Comparison of ENCODE assay signal across 7 mouse cellular contexts in the genomic region with DNA sequence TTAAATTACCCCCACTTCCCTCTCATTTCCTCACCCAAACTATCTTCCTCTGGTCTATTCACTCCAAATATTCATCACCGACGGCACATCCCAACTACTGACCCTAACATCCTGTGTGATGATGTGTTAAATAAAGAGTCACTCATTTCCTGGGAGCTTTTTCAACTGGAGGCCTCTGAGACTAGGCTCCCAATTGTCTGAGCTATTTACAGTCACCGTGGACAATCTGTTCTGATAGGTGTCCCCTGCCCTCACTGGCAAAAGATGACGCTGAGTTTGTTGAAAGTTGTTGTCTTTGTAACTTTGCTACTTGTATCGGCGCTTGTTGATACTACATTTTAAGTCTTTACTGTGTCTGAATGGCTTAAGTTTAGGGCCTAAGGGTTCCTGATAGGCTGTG. TPM values are rescaled to one million over a fixed set of nuclear protein-coding genes. Genes with fewer than 3 reads are reported as not detected.
DNase-seq lines count a peak whose midpoint lies in the region; ATAC-seq and TF ChIP-seq lines count a peak whose summit lies in the region.

No protein-coding gene starts in this region.

- TF ChIP-seq CTCF in thymus, adult 2 months (IDR thresholded peaks at IDR 0.05; ENCODE audit: borderline replicate concordance, control insufficient read depth, extremely low read depth, insufficient read depth, low read length, poor library complexity): no peak

- 3% methylated on average over 6 of the region's 6 CpGs for WGBS in thymus, adult 2 months
- WGBS in embryonic facial prominence, embryonic 14.5 days: 14% methylated on average over 6 of the region's 6 CpGs
- WGBS in hindbrain, embryonic 16.5 days: 17% methylated on average over 6 of the region's 6 CpGs

- ATAC-seq in embryonic facial prominence, embryonic 14.5 days (ENCODE audit: low read depth): no peak
- no peak for ATAC-seq in hindbrain, embryonic 16.5 days

- H3K36me3 ChIP-seq in thymus, adult 2 months (ENCODE audit: control insufficient read depth, insufficient read depth, low read length): no peaks in the 10 kb centered on the region
- peaks cover 11% of the 10 kb centered on the region; the same call in 1 of the 2 replicates for H3K36me3 ChIP-seq in embryonic facial prominence, embryonic 14.5 days (ENCODE audit: control insufficient read depth, insufficient read depth, low read length)
- H3K36me3 ChIP-seq in hindbrain, embryonic 16.5 days (ENCODE audit: control insufficient read depth, insufficient read depth, low read length): no peaks in the 10 kb centered on the region; the same call in none of the 2 replicates

- no peak overlapping the region for H3K27ac ChIP-seq in thymus, adult 2 months (ENCODE audit: control insufficient read depth, insufficient read depth, low read length)
- no peak overlapping the region for H3K27ac ChIP-seq in embryonic facial prominence, embryonic 14.5 days (replicated peaks; ENCODE audit: low read depth, low read length)
- peak overlapping the region; percentile 94; the same call in 1 of the 2 replicates for H3K27ac ChIP-seq in hindbrain, embryonic 16.5 days (ENCODE audit: low read depth, low read length)

- no peak for TF ChIP-seq POLR2A in thymus, adult 2 months (IDR thresholded peaks at IDR 0.05; ENCODE audit: control insufficient read depth, extremely low read depth, insufficient read depth, low read length, poor library complexity)

- H3K4me1 ChIP-seq in thymus, adult 2 months (replicated peaks; ENCODE audit: control insufficient read depth, insufficient read depth, low read length): peaks cover 7% of the 10 kb centered on the region
- peaks cover 15% of the 10 kb centered on the region; the same call in 1 of the 2 replicates for H3K4me1 ChIP-seq in embryonic facial prominence, embryonic 14.5 days (ENCODE audit: control insufficient read depth, insufficient read depth, low read length)
- peaks cover 28% of the 10 kb centered on the region for H3K4me1 ChIP-seq in hindbrain, embryonic 16.5 days (ENCODE audit: control insufficient read depth, insufficient read depth, low read depth, low read length)

- DNase-seq in thymus, postnatal 0 days (ENCODE audit: low spot score): peak; percentile 7
- DNase-seq in thymus, adult 2 months: no peak
- DNase-seq in embryonic facial prominence, embryonic 14.5 days (ENCODE audit: low spot score): no peak
- DNase-seq in naive thymus-derived CD4-positive, alpha-beta T cell, adult 2 months (ENCODE audit: low read depth): peak; percentile 60
- DNase-seq in right cerebral cortex, postnatal 4 days: no peak
- no peak for DNase-seq in thymus, postnatal 36 days

- H3K27me3 ChIP-seq in thymus, adult 2 months (ENCODE audit: control insufficient read depth, insufficient read depth, low read length): no peaks in the 10 kb centered on the region
- H3K27me3 ChIP-seq in embryonic facial prominence, embryonic 14.5 days (replicated peaks; ENCODE audit: control insufficient read depth, insufficient read depth, low read length): no peaks in the 10 kb centered on the region
- H3K27me3 ChIP-seq in hindbrain, embryonic 16.5 days (replicated peaks; ENCODE audit: control insufficient read depth, insufficient read depth, low read length): no peaks in the 10 kb centered on the region

- no peaks in the 10 kb centered on the region for H3K9me3 ChIP-seq in embryonic facial prominence, embryonic 14.5 days (ENCODE audit: control insufficient read depth, low read length)
- H3K9me3 ChIP-seq in hindbrain, embryonic 16.5 days (ENCODE audit: control insufficient read depth, low read length): no peaks in the 10 kb centered on the region

- H3K4me2 ChIP-seq in embryonic facial prominence, embryonic 14.5 days (ENCODE audit: low read depth, low read length): peak overlapping the region; percentile 71
- H3K4me2 ChIP-seq in hindbrain, embryonic 16.5 days (ENCODE audit: low read length): peak overlapping the region; percentile 95

- H3K4me3 ChIP-seq in thymus, adult 2 months (ENCODE audit: control insufficient read depth, insufficient read depth, low read length): no peak overlapping the region
- H3K4me3 ChIP-seq in embryonic facial prominence, embryonic 14.5 days (ENCODE audit: low read depth, low read length): peak overlapping the region; percentile 99
- H3K4me3 ChIP-seq in hindbrain, embryonic 16.5 days (ENCODE audit: low read length): peak overlapping the region; percentile 96

- H3K9ac ChIP-seq in embryonic facial prominence, embryonic 14.5 days (ENCODE audit: low read depth, low read length): peak overlapping the region; percentile 96
- peak overlapping the region; percentile 97 for H3K9ac ChIP-seq in hindbrain, embryonic 16.5 days (ENCODE audit: low read depth, low read length)

RNA-seq across cellular contexts. Expression of a gene that starts 1.3 kb away (rescaled TPM):
- 12.0 and 14.6 TPM in 2 replicates for polyA plus RNA-seq in thymus, postnatal 0 days (2015; fragmentation: Nextera tagmentation; extraction: Ambion mirVana)
- polyA plus RNA-seq in thymus, adult 2 months (2012; rRNA removed): 61.9 and 70.8 TPM in 2 replicates
- polyA plus RNA-seq in embryonic facial prominence, embryonic 14.5 days (2014; fragmentation: Nextera tagmentation; extraction: Ambion mirVana): 21.9 and 23.8 TPM in 2 replicates
- 12.6 and 13.6 TPM in 2 replicates for polyA plus RNA-seq in hindbrain, embryonic 16.5 days (2015; fragmentation: Nextera tagmentation; extraction: Ambion mirVana)

Comparison
In these comparisons a context has a peak if more than half of its experiments do, and no peak if none do; other contexts are left out.
1. DNase-seq: peak in thymus, postnatal 0 days (single experiment) and naive thymus-derived CD4-positive, alpha-beta T cell, adult 2 months (single experiment); none in thymus, adult 2 months (single experiment), embryonic facial prominence, embryonic 14.5 days (single experiment), right cerebral cortex, postnatal 4 days (single experiment) and thymus, postnatal 36 days (0 of 2).